In genomic region chr11:82780134-82780533, GRCm38 (mm10) we compare ENCODE assay signal across 8 mouse cellular contexts. TPM values are rescaled to one million over a fixed set of nuclear protein-coding genes. Genes with fewer than 3 reads are reported as not detected.
DNase-seq lines count a peak whose midpoint lies in the region; ATAC-seq and TF ChIP-seq lines count a peak whose summit lies in the region.
"Had no signal": no experiment of that assay in that cellular context is flagged by ENCODE, and none has a peak within 500 bp of the region (broad histone marks: within the 10 kb centered on the region; RNA-seq: fewer than 3 reads in every experiment).

No protein-coding gene starts in this region.

- peak overlapping the region; percentile 97 for H3K9ac ChIP-seq in forebrain, embryonic 11.5 days (ENCODE audit: low read length)
- peak overlapping the region; percentile 94 for H3K9ac ChIP-seq in limb, embryonic 14.5 days (ENCODE audit: low read depth, low read length, severe bottlenecking)
- peak overlapping the region; percentile 84 for H3K9ac ChIP-seq in stomach, embryonic 16.5 days (ENCODE audit: low read length)

- peak overlapping the region; percentile 57 for H3K4me2 ChIP-seq in forebrain, embryonic 11.5 days (ENCODE audit: low read depth, low read length, severe bottlenecking)
- peak overlapping the region; percentile 65 for H3K4me2 ChIP-seq in limb, embryonic 14.5 days (replicated peaks; ENCODE audit: low read depth, low read length, severe bottlenecking)
- H3K4me2 ChIP-seq in stomach, embryonic 16.5 days (ENCODE audit: low read depth, low read length) = peak overlapping the region; percentile 63

- WGBS in forebrain, embryonic 11.5 days = 55% methylated on average over 5 of the region's 5 CpGs
- WGBS in limb, embryonic 14.5 days = 55% methylated on average over 5 of the region's 5 CpGs
- WGBS in stomach, embryonic 16.5 days = 34% methylated on average over 5 of the region's 5 CpGs

- TF ChIP-seq POLR2A in limb, embryonic 14.5 days (IDR thresholded peaks at IDR 0.05; ENCODE audit: borderline replicate concordance, extremely low read depth, insufficient read depth, insufficient read length) = no peak

- no peak for DNase-seq in forebrain, embryonic 11.5 days (ENCODE audit: low spot score)
- no peak for DNase-seq in limb, embryonic 14.5 days (ENCODE audit: low spot score)
- DNase-seq in adrenal gland, postnatal 10 days = no peak
- DNase-seq in c-Kit-positive CD71-positive TER-119-positive erythroid progenitor cells, embryonic 14.5 days (ENCODE audit: low spot score) = no peak

- H3K9me3 ChIP-seq in megakaryocyte, embryonic 14.5 days = no peaks in the 10 kb centered on the region
- no peaks in the 10 kb centered on the region for H3K9me3 ChIP-seq in forebrain, embryonic 11.5 days (ENCODE audit: control insufficient read depth, low read length)
- H3K9me3 ChIP-seq in limb, embryonic 14.5 days (ENCODE audit: control insufficient read depth, low read length) = no peaks in the 10 kb centered on the region
- H3K9me3 ChIP-seq in stomach, embryonic 16.5 days (replicated peaks; ENCODE audit: control insufficient read depth, low read length) = no peaks in the 10 kb centered on the region

- no peak for ATAC-seq in megakaryocyte, adult 5-6 weeks (ENCODE audit: poor library complexity, severe bottlenecking)
- no peak for ATAC-seq in forebrain, embryonic 11.5 days (replicated peaks; ENCODE audit: low FRiP score)
- no peak for ATAC-seq in limb, embryonic 14.5 days (ENCODE audit: low FRiP score, low read depth)
- ATAC-seq in stomach, embryonic 16.5 days (ENCODE audit: insufficient read depth, low FRiP score) = no peak

- H3K36me3 ChIP-seq in megakaryocyte, embryonic 14.5 days (replicated peaks; ENCODE audit: low read length) = peaks cover 37% of the 10 kb centered on the region
- H3K36me3 ChIP-seq in forebrain, embryonic 11.5 days (ENCODE audit: control insufficient read depth, insufficient read depth, low read length) = no peaks in the 10 kb centered on the region; the same call in 1 of the 2 replicates
- H3K36me3 ChIP-seq in limb, embryonic 14.5 days (ENCODE audit: control insufficient read depth, insufficient read depth, low read length) = peaks cover 14% of the 10 kb centered on the region
- peaks cover 4% of the 10 kb centered on the region; the same call in 1 of the 2 replicates for H3K36me3 ChIP-seq in stomach, embryonic 16.5 days (ENCODE audit: control insufficient read depth, insufficient read depth, low read length)

- H3K27me3 ChIP-seq in megakaryocyte, embryonic 14.5 days (replicated peaks) = no peaks in the 10 kb centered on the region
- H3K27me3 ChIP-seq in forebrain, embryonic 11.5 days (ENCODE audit: control insufficient read depth, insufficient read depth, low read length) = no peaks in the 10 kb centered on the region
- H3K27me3 ChIP-seq in limb, embryonic 14.5 days (ENCODE audit: control insufficient read depth, insufficient read depth, low read length) = no peaks in the 10 kb centered on the region
- H3K27me3 ChIP-seq in stomach, embryonic 16.5 days (ENCODE audit: control insufficient read depth, insufficient read depth, low read length) = no peaks in the 10 kb centered on the region

- H3K4me1 ChIP-seq in megakaryocyte, embryonic 14.5 days = peaks cover 51% of the 10 kb centered on the region
- peaks cover 5% of the 10 kb centered on the region; the same call in 1 of the 2 replicates for H3K4me1 ChIP-seq in forebrain, embryonic 11.5 days (replicated peaks; ENCODE audit: control insufficient read depth, insufficient read depth, low read length)
- H3K4me1 ChIP-seq in limb, embryonic 14.5 days (ENCODE audit: control insufficient read depth, insufficient read depth, low read length) = peaks cover 12% of the 10 kb centered on the region
- peaks cover 16% of the 10 kb centered on the region for H3K4me1 ChIP-seq in stomach, embryonic 16.5 days (ENCODE audit: control insufficient read depth, insufficient read depth, low read length)

- peak overlapping the region; percentile 93 for H3K4me3 ChIP-seq in megakaryocyte, embryonic 14.5 days (replicated peaks)
- peak overlapping the region; percentile 93 for H3K4me3 ChIP-seq in forebrain, embryonic 11.5 days (ENCODE audit: low read depth, low read length)
- H3K4me3 ChIP-seq in limb, embryonic 14.5 days (replicated peaks; ENCODE audit: low read length) = peak overlapping the region; percentile 84
- peak overlapping the region; percentile 64 for H3K4me3 ChIP-seq in stomach, embryonic 16.5 days (replicated peaks; ENCODE audit: low read length)

- no peak overlapping the region for H3K27ac ChIP-seq in forebrain, embryonic 11.5 days (ENCODE audit: low read depth, low read length)
- no peak overlapping the region for H3K27ac ChIP-seq in limb, embryonic 14.5 days (replicated peaks; ENCODE audit: low read depth, low read length)
- peak overlapping the region; percentile 96 for H3K27ac ChIP-seq in stomach, embryonic 16.5 days (ENCODE audit: low read length)

RNA-seq across cellular contexts. Expression of gene Lig3, which starts 0.8 kb away (rescaled TPM):
- polyA plus RNA-seq in megakaryocyte, embryonic 14.5 days (2012; ENCODE audit: insufficient read depth, low replicate concordance) = 29.8 and 53.0 TPM in 2 replicates
- total RNA-seq in megakaryocyte, adult 5-6 weeks (2015) = 14.0 and 15.7 TPM in 2 replicates
- total RNA-seq in megakaryocyte, adult 5-6 weeks (2017) = 17.7 and 20.3 TPM in 2 replicates
- 57.0 and 58.4 TPM in 2 replicates for polyA plus RNA-seq in forebrain, embryonic 11.5 days (2014; fragmentation: Nextera tagmentation; extraction: Ambion mirVana)
- polyA plus RNA-seq in limb, embryonic 14.5 days (2012; rRNA removed) = 35.8 and 37.8 TPM in 2 replicates
- 38.6 and 40.1 TPM in 2 replicates for polyA plus RNA-seq in limb, embryonic 14.5 days (2014; fragmentation: Nextera tagmentation; extraction: Ambion mirVana)
- polyA plus RNA-seq in stomach, embryonic 16.5 days (2015; fragmentation: Nextera tagmentation; extraction: Ambion mirVana) = 27.3 and 30.7 TPM in 2 replicates
- 10 to 100 TPM; 19.8 to 22.1 TPM for total RNA-seq in adrenal gland, postnatal 10 days (2021)

RNA-seq across cellular contexts. Expression of gene Zfp830, which starts 16.0 kb away (rescaled TPM):
- polyA plus RNA-seq in megakaryocyte, embryonic 14.5 days (2012; ENCODE audit: insufficient read depth, low replicate concordance) = 3.3 and 16.1 TPM in 2 replicates
- total RNA-seq in megakaryocyte, adult 5-6 weeks (2015) = 13.9 and 15.6 TPM in 2 replicates
- total RNA-seq in megakaryocyte, adult 5-6 weeks (2017) = 39.9 and 46.3 TPM in 2 replicates
- 36.3 and 38.6 TPM in 2 replicates for polyA plus RNA-seq in forebrain, embryonic 11.5 days (2014; fragmentation: Nextera tagmentation; extraction: Ambion mirVana)
- polyA plus RNA-seq in limb, embryonic 14.5 days (2012; rRNA removed) = 11.2 and 18.7 TPM in 2 replicates
- polyA plus RNA-seq in limb, embryonic 14.5 days (2014; fragmentation: Nextera tagmentation; extraction: Ambion mirVana) = 32.4 and 35.0 TPM in 2 replicates
- polyA plus RNA-seq in stomach, embryonic 16.5 days (2015; fragmentation: Nextera tagmentation; extraction: Ambion mirVana) = 35.4 and 36.1 TPM in 2 replicates
- 10 to 100 TPM; 17.7 to 20.8 TPM for total RNA-seq in adrenal gland, postnatal 10 days (2021)

RNA-seq across cellular contexts. Expression of gene Cct6b, which starts 16.0 kb away (rescaled TPM):
- 0.47 TPM in 1 of 2 replicates, not detected in the other for polyA plus RNA-seq in megakaryocyte, embryonic 14.5 days (2012; ENCODE audit: insufficient read depth, low replicate concordance)
- 0.11 TPM in 1 of 2 replicates, not detected in the other for total RNA-seq in megakaryocyte, adult 5-6 weeks (2015)
- not detected in 2 replicates for total RNA-seq in megakaryocyte, adult 5-6 weeks (2017)
- polyA plus RNA-seq in forebrain, embryonic 11.5 days (2014; fragmentation: Nextera tagmentation; extraction: Ambion mirVana) = 0.33 and 0.60 TPM in 2 replicates
- 0.33 TPM in 1 of 2 replicates, not detected in the other for polyA plus RNA-seq in limb, embryonic 14.5 days (2012; rRNA removed)
- 0.25 and 0.37 TPM in 2 replicates for polyA plus RNA-seq in limb, embryonic 14.5 days (2014; fragmentation: Nextera tagmentation; extraction: Ambion mirVana)
- polyA plus RNA-seq in stomach, embryonic 16.5 days (2015; fragmentation: Nextera tagmentation; extraction: Ambion mirVana) = 0.16 and 0.23 TPM in 2 replicates
- under 1 TPM; 0.58 to 0.60 TPM for total RNA-seq in adrenal gland, postnatal 10 days (2021)
- total RNA-seq: common myeloid progenitor, adult 5-6 weeks had no signal
